Mouse (Mus musculus) T-helper 1 cell (primary cell): Measurements from ENCODE around the gene Plaur.
"Not testable (repeated sequence)": the region's sequence is repeated elsewhere in the genome, so short reads cannot be mapped to it uniquely, and the experiment has no call there.

Source experiments
- in situ Hi-C: fragments of 300-600 bp; cut with MboI, MseI; formaldehyde crosslinking; loops from one replicate; pipeline ENCODE4 v1.15.1; 2025; ENCODE audit warnings: high pct_unique_total_duplicates

Plaur gene

GRCm38 (mm10) chr7:24506838-24507725 is 44.8 kb downstream of the Plaur start, which contains the start of gene Zfp428:
TSS of gene Zfp428 (plus strand) at chr7:24507006.
- in situ Hi-C loops, result no loop called here

GRCm38 (mm10) chr7:24507726-24508114 is 45.4 kb downstream of the Plaur start:
- in situ Hi-C loops, result no loop called here

- in situ Hi-C loops, result no loop called here
Measured at GRCm38 (mm10) chr7:24512355-24512754, 50.1 kb downstream of the Plaur start, which contains the start of gene AC161166.1. TSS of gene AC161166.1 (minus strand) at chr7:24512455.

- in situ Hi-C loops, result not testable (repeated sequence)
Measured at GRCm38 (mm10) chr7:24516319-24516718, 54.0 kb downstream of the Plaur start.

GRCm38 (mm10) chr7:24517077-24517476 is 54.8 kb downstream of the Plaur start:
- in situ Hi-C loops, result no loop called here

- in situ Hi-C loops, result no loop called here
Measured at GRCm38 (mm10) chr7:24517654-24518053, 55.4 kb downstream of the Plaur start.

- in situ Hi-C loops, result no loop called here
Measured at GRCm38 (mm10) chr7:24519130-24519529, 56.8 kb downstream of the Plaur start.

- in situ Hi-C loops, result not testable (repeated sequence)
Measured at GRCm38 (mm10) chr7:24520054-24520453, 57.8 kb downstream of the Plaur start.

- in situ Hi-C loops, result no loop called here
Measured at GRCm38 (mm10) chr7:24522805-24523204, 60.5 kb downstream of the Plaur start.

GRCm38 (mm10) chr7:24523723-24524122 is 61.4 kb downstream of the Plaur start:
- in situ Hi-C loops, result no loop called here

GRCm38 (mm10) chr7:24524978-24525377 is 62.7 kb downstream of the Plaur start:
- in situ Hi-C loops, result no loop called here
